Mouse (Mus musculus) midbrain, embryonic 16.5 days (tissue): Measurements from ENCODE around the gene Csrnp2. TPM values are rescaled to one million over a fixed set of nuclear protein-coding genes. Genes with fewer than 3 reads are reported as not detected.

Experiments
- ATAC-seq: fragments of 200-750 bp; cut with Nextera tagmentation; 2 replicates; pipeline ENCODE4 v1.8.0; 2017; ENCODE audit warnings: moderate TSS enrichment
- H3K27ac ChIP-seq: fragments of 300-500 bp; sonication (generic); 2 replicates; pipeline ENCODE4 v1.5.1; 2014; ENCODE audit warnings: mild to moderate bottlenecking, low read length, mixed read lengths
- H3K27me3 ChIP-seq: fragments of 300-500 bp; sonication (generic); 2 replicates; pipeline ENCODE4 v1.6.1; 2014; ENCODE audit warnings: low read depth, low read length, mixed read lengths; ENCODE audit not compliant: control insufficient read depth, insufficient read depth
- H3K36me3 ChIP-seq: fragments of 300-500 bp; sonication (generic); 2 replicates; pipeline ENCODE4 v1.6.1; 2014; ENCODE audit warnings: mild to moderate bottlenecking, low read length, moderate library complexity, mixed read lengths; ENCODE audit not compliant: control insufficient read depth, insufficient read depth
- H3K4me1 ChIP-seq: fragments of 300-500 bp; sonication (generic); 2 replicates; pipeline ENCODE4 v1.6.1; 2014; ENCODE audit warnings: mild to moderate bottlenecking, low read length, mixed read lengths; ENCODE audit not compliant: control insufficient read depth, insufficient read depth
- H3K4me2 ChIP-seq: fragments of 300-500 bp; sonication (generic); 2 replicates; pipeline ENCODE4 v1.6.1; 2014; ENCODE audit warnings: mild to moderate bottlenecking, low read length, mixed read lengths
- H3K4me3 ChIP-seq: fragments of 300-500 bp; sonication (generic); 2 replicates; pipeline ENCODE4 v1.5.1; 2014; ENCODE audit warnings: low read depth, mild to moderate bottlenecking, low read length, moderate library complexity, mixed read lengths
- H3K9ac ChIP-seq: fragments of 300-500 bp; sonication (generic); 2 replicates; pipeline ENCODE4 v1.6.1; 2014; ENCODE audit warnings: low read depth, low read length, mixed read lengths
- H3K9me3 ChIP-seq: fragments of 300-500 bp; sonication (generic); replicated peaks from 2 replicates; pipeline ENCODE4 v1.6.1; 2014; ENCODE audit warnings: mild to moderate bottlenecking, low read length, mixed read lengths; ENCODE audit not compliant: control insufficient read depth, poor library complexity, severe bottlenecking
- WGBS: fragments of 180-500 bp; shearing (Covaris S2); extraction: QIAGEN DNeasy Blood & Tissue Kit; methylation state at CpG from one replicate; pipeline ENCODE4 v1.1.7; 2014; 5-methylcytosine and 5-hydroxymethylcytosine counted together
- polyA plus RNA-seq: library from polyadenylated mRNA; unstranded; fragments of >200 nt; fragmentation: Nextera tagmentation; extraction: Ambion mirVana; gene quantifications from 2 replicates; pipeline ENCODE4 v1.2.1, GENCODE M21; 2015

Csrnp2 gene
- polyA plus RNA-seq, 1 experiment from 2014 or later: 48.1 TPM

- Histone ChIP-seq H3K9ac (no peak overlapping the region), H3K27ac (no peak overlapping the region), H3K9me3 (no peaks in the 10 kb centered on the region), H3K36me3 (no peaks in the 10 kb centered on the region), H3K27me3 (no peaks in the 10 kb centered on the region), H3K4me3 (no peak overlapping the region), H3K4me1 (no peaks in the 10 kb centered on the region), H3K4me2 (no peak overlapping the region)
- WGBS: 71% methylated on average over 4 of the region's 4 CpGs
- no peak for ATAC-seq
Observed at GRCm38 (mm10) chr15:100433234-100433633, 62.1 kb downstream of the Csrnp2 start.

GRCm38 (mm10) chr15:100429959-100430565 lies 65.2 kb downstream of the Csrnp2 start:
- Histone ChIP-seq H3K36me3 (no peaks in the 10 kb centered on the region), H3K4me1 (no peaks in the 10 kb centered on the region), H3K27ac (no peak overlapping the region), H3K4me3 (no peak overlapping the region), H3K9me3 (no peaks in the 10 kb centered on the region), H3K9ac (no peak overlapping the region), H3K27me3 (peaks cover 11% of the 10 kb centered on the region), H3K4me2 (no peak overlapping the region)
- WGBS: 79% methylated on average over 11 of the region's 11 CpGs
- ATAC-seq: no peak

Other genes with a start within 250 kb of the Csrnp2 start
- gene Tmprss12, start 214.7 kb downstream of the Csrnp2 start, polyA plus RNA-seq: not detected in 2 replicates
- 3.7 and 4.8 TPM in 2 replicates for gene Mettl7a1, start 191.3 kb downstream of the Csrnp2 start, polyA plus RNA-seq
- gene Mettl7a3, start 160.6 kb downstream of the Csrnp2 start, polyA plus RNA-seq: not detected in 2 replicates
- gene Methig1, start 142.3 kb downstream of the Csrnp2 start, polyA plus RNA-seq: not detected in 2 replicates
- not detected in 2 replicates for gene Mettl7a2, start 142.3 kb downstream of the Csrnp2 start, polyA plus RNA-seq
- not detected in 2 replicates for gene Higd1c, start 130.9 kb downstream of the Csrnp2 start, polyA plus RNA-seq
- gene Gm5475, start 73.3 kb downstream of the Csrnp2 start, polyA plus RNA-seq: 0.10 TPM in 2 replicates
- gene Slc11a2, start 70.4 kb downstream of the Csrnp2 start, polyA plus RNA-seq: 23.7 and 24.8 TPM in 2 replicates
- 57.4 and 57.5 TPM in 2 replicates for gene Letmd1, start 26.5 kb downstream of the Csrnp2 start, polyA plus RNA-seq
- 38.6 and 43.0 TPM in 2 replicates for gene Tfcp2, start 56.5 kb upstream of the Csrnp2 start, polyA plus RNA-seq
- gene Pou6f1, start 104.5 kb upstream of the Csrnp2 start, polyA plus RNA-seq: 33.1 and 36.4 TPM in 2 replicates
- 109 and 115 TPM in 2 replicates for gene Dazap2, start 119.9 kb upstream of the Csrnp2 start, polyA plus RNA-seq
- gene Smagp, start 141.5 kb upstream of the Csrnp2 start, polyA plus RNA-seq: 3.2 and 3.4 TPM in 2 replicates
- gene Bin2, start 174.1 kb upstream of the Csrnp2 start, polyA plus RNA-seq: 1.2 and 1.4 TPM in 2 replicates
- 0.68 and 0.85 TPM in 2 replicates for gene Cela1, start 192.4 kb upstream of the Csrnp2 start, polyA plus RNA-seq
- 0.19 and 0.24 TPM in 2 replicates for gene Galnt6, start 233.9 kb upstream of the Csrnp2 start, polyA plus RNA-seq